Mouse (Mus musculus) G1E (cell line): ENCODE results near the gene Fam185a.

ENCODE experiments used
- CTCF ChIP-seq: IDR thresholded peaks from 2 replicates; pipeline ENCODE4 v1.5.1; 2012; ENCODE audit warnings: low read depth, low read length, inconsistent platforms, mixed read lengths
- GATA1 ChIP-seq: IDR thresholded peaks from 2 replicates; pipeline ENCODE4 v1.6.1; 2012; ENCODE audit warnings: borderline replicate concordance, low read length, inconsistent platforms, mixed read lengths
- POLR2AphosphoS5 ChIP-seq: IDR thresholded peaks from 2 replicates; pipeline ENCODE4 v1.6.1; 2012; ENCODE audit warnings: low read depth, low read length, inconsistent platforms; ENCODE audit not compliant: insufficient replicate concordance
- TAL1 ChIP-seq: conservative IDR thresholded peaks from 2 replicates; pipeline ENCODE4 v1.6.1; 2012; ENCODE audit warnings: low read depth, low read length, inconsistent platforms, mixed read lengths

GRCm38 (mm10) chr5:21438428-21438827, 13.7 kb downstream of the Fam185a start:
- TF ChIP-seq TAL1 (no peak), CTCF (no peak), GATA1 (no peak), POLR2AphosphoS5 (no peak)
